Mouse (Mus musculus): ENCODE results near the gene 4933415A04Rik. TPM values are rescaled to one million over a fixed set of nuclear protein-coding genes. Genes with fewer than 3 reads are reported as not detected.

The 4933415A04Rik gene
- polyA plus RNA-seq (2011; ENCODE audit: insufficient read depth, insufficient read length, low read depth, missing spikeins), result 0.99 and 1.2 TPM in 2 replicates

- Histone ChIP-seq H3K27ac (ENCODE audit: insufficient read depth, low read length) (peak within 1 kb of the TSS; percentile 70), H3K36me3 (ENCODE audit: control insufficient read depth, insufficient read depth, low read length, poor library complexity, severe bottlenecking) (no peaks in the 10 kb centered on the region)
Observed at GRCm38 (mm10) chr11:43586324-43587090, at the start of gene 4933415A04Rik. 4933415A04Rik (plus strand) TSS chr11:43587040.

GRCm38 (mm10) chr11:43537074-43537473 is 49.8 kb upstream of the 4933415A04Rik start:
- no peak overlapping the region for H3K27ac ChIP-seq (ENCODE audit: insufficient read depth, low read length)
- TF ChIP-seq POLR2A (IDR thresholded peaks at IDR 0.05; ENCODE audit: insufficient read depth, low read length) (no peak), CTCF (IDR thresholded peaks at IDR 0.05; ENCODE audit: low read depth, low read length) (no peak)
- no peaks in the 10 kb centered on the region for H3K27me3 ChIP-seq (ENCODE audit: control insufficient read depth, insufficient read depth, low read length, poor library complexity, severe bottlenecking)
- H3K9ac ChIP-seq (ENCODE audit: low read depth, poor library complexity, severe bottlenecking), result no peak overlapping the region
- H3K4me1 ChIP-seq (ENCODE audit: control insufficient read depth, insufficient read depth, low read length), result peaks cover 2% of the 10 kb centered on the region
- H3K36me3 ChIP-seq (ENCODE audit: control insufficient read depth, insufficient read depth, low read length, poor library complexity, severe bottlenecking), result no peaks in the 10 kb centered on the region
- H3K9me3 ChIP-seq (replicated peaks; ENCODE audit: control insufficient read depth, insufficient read depth, low read length, poor library complexity, severe bottlenecking), result no peaks in the 10 kb centered on the region
- H3K4me3 ChIP-seq (ENCODE audit: low read depth, low read length), result no peak overlapping the region

More at GRCm38 (mm10) chr11:43586324-43587090, at the start of gene 4933415A04Rik:
- Histone ChIP-seq H3K4me3 (ENCODE audit: low read depth, low read length) (no peak within 1 kb of the TSS), H3K27me3 (ENCODE audit: control insufficient read depth, insufficient read depth, low read length, poor library complexity, severe bottlenecking) (no peaks in the 10 kb centered on the region), H3K9ac (ENCODE audit: low read depth, poor library complexity, severe bottlenecking) (no peak within 1 kb of the TSS), H3K9me3 (replicated peaks; ENCODE audit: control insufficient read depth, insufficient read depth, low read length, poor library complexity, severe bottlenecking) (no peaks in the 10 kb centered on the region), H3K4me1 (ENCODE audit: control insufficient read depth, insufficient read depth, low read length) (no peaks in the 10 kb centered on the region)
- no peak for TF ChIP-seq EP300 (IDR thresholded peaks at IDR 0.05; ENCODE audit: insufficient read depth, low read depth, low read length)
- TF ChIP-seq CTCF (IDR thresholded peaks at IDR 0.05; ENCODE audit: low read depth, low read length), result peak; percentile 57
- no peak for TF ChIP-seq POLR2A (IDR thresholded peaks at IDR 0.05; ENCODE audit: insufficient read depth, low read length)

- Histone ChIP-seq H3K4me3 (ENCODE audit: low read depth, low read length) (no peak overlapping the region), H3K27me3 (ENCODE audit: control insufficient read depth, insufficient read depth, low read length, poor library complexity, severe bottlenecking) (no peaks in the 10 kb centered on the region), H3K36me3 (ENCODE audit: control insufficient read depth, insufficient read depth, low read length, poor library complexity, severe bottlenecking) (no peaks in the 10 kb centered on the region), H3K27ac (ENCODE audit: insufficient read depth, low read length) (no peak overlapping the region), H3K4me1 (ENCODE audit: control insufficient read depth, insufficient read depth, low read length) (peaks cover 2% of the 10 kb centered on the region), H3K9me3 (replicated peaks; ENCODE audit: control insufficient read depth, insufficient read depth, low read length, poor library complexity, severe bottlenecking) (no peaks in the 10 kb centered on the region), H3K9ac (ENCODE audit: low read depth, poor library complexity, severe bottlenecking) (no peak overlapping the region)
- TF ChIP-seq CTCF (IDR thresholded peaks at IDR 0.05; ENCODE audit: low read depth, low read length) (no peak), EP300 (IDR thresholded peaks at IDR 0.05; ENCODE audit: insufficient read depth, low read depth, low read length) (no peak), POLR2A (IDR thresholded peaks at IDR 0.05; ENCODE audit: insufficient read depth, low read length) (no peak)
Observed at GRCm38 (mm10) chr11:43539863-43540262, 47.0 kb upstream of the 4933415A04Rik start.

- Histone ChIP-seq H3K4me1 (ENCODE audit: control insufficient read depth, insufficient read depth, low read length) (no peaks in the 10 kb centered on the region), H3K4me3 (ENCODE audit: low read depth, low read length) (no peak overlapping the region), H3K27me3 (ENCODE audit: control insufficient read depth, insufficient read depth, low read length, poor library complexity, severe bottlenecking) (no peaks in the 10 kb centered on the region), H3K9me3 (replicated peaks; ENCODE audit: control insufficient read depth, insufficient read depth, low read length, poor library complexity, severe bottlenecking) (no peaks in the 10 kb centered on the region), H3K27ac (ENCODE audit: insufficient read depth, low read length) (no peak overlapping the region), H3K36me3 (ENCODE audit: control insufficient read depth, insufficient read depth, low read length, poor library complexity, severe bottlenecking) (no peaks in the 10 kb centered on the region), H3K9ac (ENCODE audit: low read depth, poor library complexity, severe bottlenecking) (no peak overlapping the region)
- no peak for TF ChIP-seq POLR2A (IDR thresholded peaks at IDR 0.05; ENCODE audit: insufficient read depth, low read length)
- no peak for TF ChIP-seq EP300 (IDR thresholded peaks at IDR 0.05; ENCODE audit: insufficient read depth, low read depth, low read length)
- no peak for TF ChIP-seq CTCF (IDR thresholded peaks at IDR 0.05; ENCODE audit: low read depth, low read length)
Observed at GRCm38 (mm10) chr11:43543711-43544466, 43.0 kb upstream of the 4933415A04Rik start.

- H3K9ac ChIP-seq (ENCODE audit: low read depth, poor library complexity, severe bottlenecking), result no peak overlapping the region
- H3K4me3 ChIP-seq (ENCODE audit: low read depth, low read length), result no peak overlapping the region
- TF ChIP-seq CTCF (IDR thresholded peaks at IDR 0.05; ENCODE audit: low read depth, low read length), result no peak
- TF ChIP-seq EP300 (IDR thresholded peaks at IDR 0.05; ENCODE audit: insufficient read depth, low read depth, low read length), result no peak
- no peak for TF ChIP-seq POLR2A (IDR thresholded peaks at IDR 0.05; ENCODE audit: insufficient read depth, low read length)
- H3K4me1 ChIP-seq (ENCODE audit: control insufficient read depth, insufficient read depth, low read length), result no peaks in the 10 kb centered on the region
- no peaks in the 10 kb centered on the region for H3K27me3 ChIP-seq (ENCODE audit: control insufficient read depth, insufficient read depth, low read length, poor library complexity, severe bottlenecking)
- H3K36me3 ChIP-seq (ENCODE audit: control insufficient read depth, insufficient read depth, low read length, poor library complexity, severe bottlenecking), result no peaks in the 10 kb centered on the region
- no peaks in the 10 kb centered on the region for H3K9me3 ChIP-seq (replicated peaks; ENCODE audit: control insufficient read depth, insufficient read depth, low read length, poor library complexity, severe bottlenecking)
- H3K27ac ChIP-seq (ENCODE audit: insufficient read depth, low read length), result no peak overlapping the region
Observed at GRCm38 (mm10) chr11:43544819-43545218, 42.0 kb upstream of the 4933415A04Rik start.
